Mouse (Mus musculus) limb, embryonic 13.5 days (tissue): ENCODE measurements around the gene Lhpp. TPM values are rescaled to one million over a fixed set of nuclear protein-coding genes. Genes with fewer than 3 reads are reported as not detected.

ENCODE experiments used
- ATAC-seq: fragments of 200-750 bp; cut with Nextera tagmentation; 2 replicates; pipeline ENCODE4 v1.8.0; 2017; ENCODE audit warnings: low read depth, moderate number of reproducible peaks, moderate TSS enrichment; ENCODE audit not compliant: low FRiP score
- H3K27ac ChIP-seq: fragments of 300-500 bp; sonication (generic); 2 replicates; pipeline ENCODE4 v1.5.1; 2015; ENCODE audit warnings: inconsistent platforms, mild to moderate bottlenecking, moderate library complexity
- H3K27me3 ChIP-seq: fragments of 300-500 bp; sonication (generic); 2 replicates; pipeline ENCODE4 v1.6.1; 2015; ENCODE audit warnings: mild to moderate bottlenecking, inconsistent platforms
- H3K36me3 ChIP-seq: fragments of 300-500 bp; sonication (generic); 2 replicates; pipeline ENCODE4 v1.6.1; 2015; ENCODE audit warnings: inconsistent platforms, mild to moderate bottlenecking, moderate library complexity
- H3K4me1 ChIP-seq: fragments of 300-500 bp; sonication (generic); 2 replicates; pipeline ENCODE4 v1.6.1; 2015; ENCODE audit warnings: inconsistent platforms
- H3K4me2 ChIP-seq: fragments of 300-500 bp; sonication (generic); replicated peaks from 2 replicates; pipeline ENCODE4 v1.6.1; 2015; ENCODE audit warnings: inconsistent platforms, mild to moderate bottlenecking, moderate library complexity
- H3K4me3 ChIP-seq: fragments of 300-500 bp; sonication (generic); 2 replicates; pipeline ENCODE4 v1.5.1; 2015; ENCODE audit warnings: moderate library complexity, mild to moderate bottlenecking, inconsistent platforms
- H3K9ac ChIP-seq: fragments of 300-500 bp; sonication (generic); 2 replicates; pipeline ENCODE4 v1.6.1; 2015; ENCODE audit warnings: mild to moderate bottlenecking, inconsistent platforms
- H3K9me3 ChIP-seq: fragments of 300-500 bp; sonication (generic); 2 replicates; pipeline ENCODE4 v1.6.1; 2016; ENCODE audit warnings: inconsistent platforms
- WGBS: fragments of 180-500 bp; shearing (Covaris S2); methylation state at CpG from one replicate; pipeline ENCODE4 v1.1.7; 2015; 5-methylcytosine and 5-hydroxymethylcytosine counted together
- polyA plus RNA-seq: library from polyadenylated mRNA; unstranded; fragments of >200 nt; fragmentation: Nextera tagmentation; extraction: Ambion mirVana; gene quantifications from 2 replicates; pipeline ENCODE4 v1.2.1, GENCODE M21; 2015

Lhpp gene
- polyA plus RNA-seq, 1 experiment from 2014 or later: 22.6 TPM

DNA sequence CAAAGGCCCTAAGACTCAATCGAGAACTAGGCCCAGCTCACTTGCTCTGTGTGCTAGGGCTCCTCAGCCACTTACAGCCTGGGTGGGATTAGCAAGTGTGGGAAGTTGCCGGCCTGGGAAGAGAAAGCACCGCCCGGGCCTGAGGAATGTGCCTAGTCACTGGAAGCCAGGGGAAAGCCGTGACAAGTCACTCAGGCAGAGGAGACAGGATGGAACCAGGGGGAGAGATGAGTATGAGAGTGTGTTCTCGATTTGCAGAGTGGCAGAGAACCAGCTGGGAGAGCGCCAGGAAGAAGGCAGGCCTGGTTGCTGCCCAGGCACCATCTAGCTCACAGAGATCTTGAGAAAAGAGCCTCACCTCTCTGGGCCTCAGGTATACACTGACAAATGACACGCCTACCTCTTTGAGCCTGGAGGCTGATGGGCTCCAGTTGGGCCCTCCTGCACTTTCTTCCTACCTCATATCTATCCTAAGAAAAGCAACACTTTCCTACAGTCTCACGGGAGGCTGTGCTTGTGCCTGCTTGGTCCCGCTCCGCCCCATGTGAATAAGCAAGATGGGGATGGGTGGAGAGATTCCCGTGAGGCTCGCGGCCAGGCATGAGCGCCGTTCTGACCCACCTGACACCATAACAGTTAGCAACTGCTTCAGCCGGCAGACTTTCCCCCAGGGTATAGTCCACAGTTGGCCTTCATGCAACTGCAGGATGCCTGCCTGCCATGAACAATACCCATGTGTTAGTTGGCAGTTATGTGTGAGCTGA, 125.8 kb downstream of the Lhpp start:
- H3K4me2 ChIP-seq: no peak overlapping the region
- no peak overlapping the region for H3K9ac ChIP-seq
- no peak overlapping the region for H3K4me3 ChIP-seq
- H3K4me1 ChIP-seq: peaks cover 31% of the 10 kb centered on the region
- H3K27me3 ChIP-seq: no peaks in the 10 kb centered on the region
- no peaks in the 10 kb centered on the region for H3K9me3 ChIP-seq
- peak; percentile 38; the same call in 1 of the 2 replicates for ATAC-seq
- peak overlapping the region; percentile 7 for H3K27ac ChIP-seq
- 58% methylated on average over 17 of the region's 17 CpGs for WGBS
- peaks cover 25% of the 10 kb centered on the region for H3K36me3 ChIP-seq

DNA sequence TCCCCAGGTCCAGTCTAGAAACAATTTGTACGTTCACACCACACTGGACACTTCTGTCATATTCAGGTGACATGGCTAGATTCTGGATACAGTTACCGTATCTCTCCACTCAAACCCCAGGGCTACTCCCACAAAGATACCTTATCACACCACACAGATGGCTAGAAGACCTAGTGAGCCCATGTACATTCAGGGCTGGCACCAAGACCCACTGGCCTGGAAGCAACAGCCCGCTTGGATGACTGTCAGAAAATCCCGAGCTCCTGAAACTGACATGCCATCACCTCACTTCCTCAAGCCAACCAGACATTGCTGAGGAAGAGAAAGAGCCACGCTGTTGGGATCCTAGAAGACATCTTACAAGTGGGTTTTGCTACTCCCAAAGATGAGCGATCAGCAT, 128.4 kb downstream of the Lhpp start:
- H3K4me3 ChIP-seq: no peak overlapping the region

DNA sequence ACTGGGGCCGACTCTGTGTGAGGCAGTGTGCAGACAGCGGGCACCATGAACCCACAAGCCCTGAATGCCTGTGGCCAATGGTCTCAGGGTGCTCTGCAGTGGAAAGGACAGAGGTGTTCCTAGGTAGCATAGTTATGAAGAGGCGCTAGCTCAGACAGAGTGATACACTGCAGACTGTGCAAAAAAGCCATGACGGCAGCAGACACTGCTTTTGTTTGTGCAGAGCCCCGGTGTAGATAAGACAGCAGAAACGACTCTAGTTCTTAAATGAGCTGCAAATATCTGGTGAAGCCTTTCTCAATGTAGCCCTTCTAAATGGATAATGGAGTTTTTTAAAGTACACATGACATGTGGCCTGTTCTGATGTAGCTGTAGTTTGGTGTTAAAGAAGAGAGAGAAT, 129.4 kb downstream of the Lhpp start:
- Histone ChIP-seq H3K27me3 (no peaks in the 10 kb centered on the region), H3K4me2 (no peak overlapping the region), H3K9me3 (no peaks in the 10 kb centered on the region), H3K9ac (no peak overlapping the region), H3K27ac (no peak overlapping the region), H3K36me3 (peaks cover 21% of the 10 kb centered on the region; the same call in 1 of the 2 replicates), H3K4me3 (no peak overlapping the region), H3K4me1 (peaks cover 32% of the 10 kb centered on the region)
- no peak for ATAC-seq
- 88% methylated on average over 6 of the region's 6 CpGs for WGBS

More for the DNA sequence above, 128.4 kb downstream of the Lhpp start:
- H3K9ac ChIP-seq: no peak overlapping the region
- 94% methylated on average over 6 of the region's 6 CpGs for WGBS
- peaks cover 33% of the 10 kb centered on the region for H3K4me1 ChIP-seq
- no peaks in the 10 kb centered on the region for H3K27me3 ChIP-seq
- H3K9me3 ChIP-seq: no peaks in the 10 kb centered on the region
- ATAC-seq: no peak
- no peak overlapping the region for H3K27ac ChIP-seq
- peaks cover 28% of the 10 kb centered on the region for H3K36me3 ChIP-seq
- H3K4me2 ChIP-seq: no peak overlapping the region

DNA sequence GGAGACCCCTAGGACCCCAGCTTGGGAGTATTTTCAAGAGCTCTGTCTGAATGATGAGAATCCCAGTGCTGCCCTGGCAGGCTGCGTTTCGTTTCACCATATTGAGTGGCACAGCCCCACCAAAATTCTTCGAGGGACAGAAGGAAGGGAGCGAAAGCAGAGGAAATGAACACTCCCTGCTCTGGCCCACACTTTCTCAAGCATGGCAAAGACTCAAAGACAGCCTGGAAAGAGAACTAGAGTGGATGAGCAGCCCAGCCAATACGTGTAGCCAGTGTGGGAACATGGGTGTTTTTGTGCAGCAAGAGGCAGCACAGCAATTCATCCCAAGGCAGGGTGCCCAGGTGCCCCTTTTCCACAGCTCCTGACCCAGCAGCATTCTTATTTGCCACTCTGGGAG, 132.5 kb downstream of the Lhpp start:
- 74% methylated on average over 5 of the region's 5 CpGs for WGBS

DNA sequence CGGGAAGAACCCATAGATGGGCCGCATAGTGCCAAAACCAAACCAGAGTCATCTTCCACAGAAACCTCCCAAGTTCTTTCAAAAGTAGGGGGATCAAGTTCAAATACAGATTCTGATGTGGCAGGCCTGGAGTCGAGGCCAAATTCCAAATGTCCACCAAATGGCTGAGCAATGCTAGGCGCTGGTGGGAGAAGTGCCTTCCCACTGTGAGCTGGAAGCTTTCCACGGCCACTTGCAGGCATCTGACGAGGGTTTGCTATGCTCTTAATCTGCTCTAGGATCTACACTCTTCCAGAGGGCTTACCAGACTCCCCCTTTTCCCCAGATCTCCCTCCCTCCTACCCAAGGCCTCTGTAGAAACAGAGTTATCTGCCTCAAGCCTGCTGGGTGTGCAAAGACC, 136.7 kb downstream of the Lhpp start:
- no peaks in the 10 kb centered on the region for H3K9me3 ChIP-seq
- no peak overlapping the region for H3K4me3 ChIP-seq

More for the DNA sequence above, 132.5 kb downstream of the Lhpp start:
- no peak overlapping the region for H3K9ac ChIP-seq
- no peak overlapping the region for H3K4me3 ChIP-seq
- no peak overlapping the region for H3K4me2 ChIP-seq
- H3K4me1 ChIP-seq: peaks cover 22% of the 10 kb centered on the region
- H3K27ac ChIP-seq: peak overlapping the region; percentile 44; the same call in 1 of the 2 replicates
- no peak for ATAC-seq
- peaks cover 15% of the 10 kb centered on the region for H3K36me3 ChIP-seq
- H3K27me3 ChIP-seq: no peaks in the 10 kb centered on the region
- H3K9me3 ChIP-seq: no peaks in the 10 kb centered on the region

DNA sequence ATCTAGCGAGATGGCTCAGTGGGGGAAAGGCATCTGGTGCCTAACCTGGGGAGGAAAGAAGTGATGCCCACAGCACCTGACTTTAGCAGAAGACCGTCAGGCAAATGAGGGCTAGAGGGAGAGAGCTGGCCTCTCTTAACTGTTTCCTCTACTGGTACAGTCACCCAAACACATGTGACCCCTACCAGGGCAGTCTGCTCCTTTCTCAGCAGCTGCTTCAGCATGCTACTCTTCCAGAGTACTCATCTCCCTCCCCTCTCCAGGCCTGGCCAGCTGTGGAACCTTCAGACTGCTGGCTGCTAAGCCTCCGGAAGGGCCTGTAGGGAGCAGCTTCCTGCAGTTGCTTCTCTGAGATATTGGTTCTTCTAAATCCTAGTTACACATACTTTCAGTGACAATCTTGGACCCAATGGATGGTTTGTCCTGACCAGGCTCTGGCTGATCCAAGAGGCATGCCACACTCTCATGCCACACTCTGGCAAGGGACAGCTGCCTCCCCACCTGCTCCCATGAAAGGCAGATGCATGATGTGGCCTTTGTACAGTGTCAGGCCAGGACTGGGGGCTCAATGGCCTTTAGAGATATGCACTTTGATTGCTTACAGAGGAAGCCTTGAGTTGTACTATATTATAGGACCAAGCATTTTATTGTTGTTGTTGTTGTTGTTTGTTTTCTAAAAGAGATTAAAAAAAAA, 137.8 kb downstream of the Lhpp start:
- H3K4me1 ChIP-seq: peaks cover 21% of the 10 kb centered on the region
- no peak overlapping the region for H3K9ac ChIP-seq
- ATAC-seq: peak; percentile 61
- H3K9me3 ChIP-seq: no peaks in the 10 kb centered on the region
- H3K36me3 ChIP-seq: peaks cover 23% of the 10 kb centered on the region
- no peak overlapping the region for H3K27ac ChIP-seq
- no peak overlapping the region for H3K4me3 ChIP-seq
- H3K4me2 ChIP-seq: no peak overlapping the region
- H3K27me3 ChIP-seq: no peaks in the 10 kb centered on the region
- 78% methylated on average over 3 of the region's 3 CpGs for WGBS

More for the DNA sequence above, 136.7 kb downstream of the Lhpp start:
- 72% methylated on average over 6 of the region's 6 CpGs for WGBS
- Histone ChIP-seq H3K36me3 (peaks cover 22% of the 10 kb centered on the region), H3K4me1 (peaks cover 26% of the 10 kb centered on the region), H3K27ac (no peak overlapping the region; the same call in 1 of the 2 replicates), H3K27me3 (no peaks in the 10 kb centered on the region), H3K9ac (no peak overlapping the region), H3K4me2 (no peak overlapping the region)
- no peak for ATAC-seq

DNA sequence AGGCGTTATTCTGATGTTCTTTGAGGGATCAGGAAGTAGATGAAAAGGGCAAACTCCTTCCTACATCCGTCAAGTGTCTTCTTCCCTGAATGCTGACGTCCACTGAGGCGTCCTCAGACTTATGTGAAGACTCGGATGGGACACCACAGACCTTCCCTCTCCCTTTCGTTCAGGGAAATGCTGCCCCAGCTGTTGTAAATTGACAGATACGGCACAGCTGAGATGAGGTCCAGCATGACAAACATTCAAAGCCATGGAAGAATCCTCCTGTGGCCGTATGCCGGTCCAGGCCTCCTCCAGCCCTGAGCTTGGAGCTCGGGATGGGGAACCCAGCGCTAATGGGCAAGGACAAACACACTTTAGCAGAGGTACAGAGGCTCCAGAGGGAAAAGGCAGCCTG, 139.1 kb downstream of the Lhpp start:
- Histone ChIP-seq H3K27me3 (no peaks in the 10 kb centered on the region), H3K4me1 (peaks cover 32% of the 10 kb centered on the region), H3K4me3 (no peak overlapping the region), H3K4me2 (no peak overlapping the region), H3K9me3 (no peaks in the 10 kb centered on the region), H3K9ac (no peak overlapping the region), H3K36me3 (peaks cover 25% of the 10 kb centered on the region), H3K27ac (no peak overlapping the region)
- ATAC-seq: no peak
- 92% methylated on average over 11 of the region's 11 CpGs for WGBS

DNA sequence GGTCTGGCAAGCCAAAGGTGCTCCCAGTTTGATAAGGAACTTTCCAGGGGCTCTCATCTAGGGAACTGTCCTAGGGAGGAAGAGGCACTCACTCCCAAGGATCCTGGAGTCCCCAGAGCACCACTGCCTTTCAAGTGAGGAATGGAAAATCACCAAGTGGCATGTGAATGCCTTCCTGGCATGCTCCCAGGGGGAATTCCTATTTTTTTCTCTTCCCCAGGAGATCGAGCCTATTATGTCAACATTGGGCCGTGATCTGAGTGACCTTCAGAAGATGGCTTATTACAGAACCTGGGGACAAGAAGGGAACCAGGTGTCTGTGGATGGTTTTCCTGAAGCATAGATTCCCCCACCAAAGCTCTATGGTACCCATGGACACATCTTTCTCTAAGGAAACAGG, 141.3 kb downstream of the Lhpp start:
- Histone ChIP-seq H3K9ac (no peak overlapping the region), H3K4me2 (no peak overlapping the region), H3K27ac (no peak overlapping the region), H3K4me3 (no peak overlapping the region), H3K4me1 (peaks cover 53% of the 10 kb centered on the region), H3K36me3 (peaks cover 33% of the 10 kb centered on the region), H3K9me3 (no peaks in the 10 kb centered on the region), H3K27me3 (no peaks in the 10 kb centered on the region)
- ATAC-seq: no peak
- 78% methylated on average over 2 of the region's 2 CpGs for WGBS

DNA sequence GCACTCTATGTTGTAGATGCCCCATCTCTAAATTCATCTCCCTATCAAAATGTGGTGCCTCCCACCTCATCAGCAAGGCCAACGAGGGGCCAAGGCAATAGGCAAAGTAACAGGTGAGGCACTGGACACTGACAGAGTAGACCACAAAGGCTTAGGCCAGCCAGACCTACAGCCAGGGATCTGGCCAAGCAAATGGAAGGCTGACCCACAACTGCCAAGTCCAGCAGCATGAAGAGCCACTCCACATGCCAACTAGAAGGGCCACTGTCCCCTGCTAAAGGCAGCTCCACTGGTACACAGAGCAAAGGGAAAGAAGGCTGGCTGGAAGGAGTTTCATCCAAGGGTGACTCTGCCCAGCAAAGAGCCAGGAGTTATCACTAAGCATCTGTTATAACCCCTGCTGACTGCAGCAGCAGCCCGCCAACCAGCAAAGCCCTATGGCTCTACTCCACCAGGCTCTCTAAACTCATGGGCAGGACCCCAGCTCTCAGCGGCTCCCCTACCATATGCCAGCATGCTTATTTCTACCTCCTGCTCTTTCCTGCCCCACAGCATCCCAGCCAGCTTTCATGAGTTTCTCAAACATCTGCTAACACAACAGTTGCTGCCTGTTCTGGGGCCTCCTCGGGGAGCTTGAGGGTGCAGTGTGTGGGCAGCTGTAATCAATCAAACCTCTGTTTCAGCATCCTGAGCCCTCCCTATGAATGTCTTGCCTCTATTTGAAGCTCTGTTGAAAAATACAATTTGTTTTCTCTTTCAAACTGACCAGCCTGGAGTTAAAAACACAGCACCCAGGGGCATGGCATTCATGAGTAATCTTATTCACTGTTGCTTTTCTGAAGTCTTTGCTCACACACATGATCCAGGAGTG, 143.3 kb downstream of the Lhpp start:
- H3K4me2 ChIP-seq: peak overlapping the region; percentile 12; the same call in 1 of the 2 replicates
- no peak overlapping the region for H3K4me3 ChIP-seq
- H3K27ac ChIP-seq: peak overlapping the region; percentile 88
- WGBS: 33% methylated on average over 4 of the region's 4 CpGs
- H3K36me3 ChIP-seq: peaks cover 45% of the 10 kb centered on the region
- no peak overlapping the region for H3K9ac ChIP-seq
- peaks cover 53% of the 10 kb centered on the region for H3K4me1 ChIP-seq
- peak; percentile 76 for ATAC-seq
- H3K9me3 ChIP-seq: no peaks in the 10 kb centered on the region
- H3K27me3 ChIP-seq: no peaks in the 10 kb centered on the region

DNA sequence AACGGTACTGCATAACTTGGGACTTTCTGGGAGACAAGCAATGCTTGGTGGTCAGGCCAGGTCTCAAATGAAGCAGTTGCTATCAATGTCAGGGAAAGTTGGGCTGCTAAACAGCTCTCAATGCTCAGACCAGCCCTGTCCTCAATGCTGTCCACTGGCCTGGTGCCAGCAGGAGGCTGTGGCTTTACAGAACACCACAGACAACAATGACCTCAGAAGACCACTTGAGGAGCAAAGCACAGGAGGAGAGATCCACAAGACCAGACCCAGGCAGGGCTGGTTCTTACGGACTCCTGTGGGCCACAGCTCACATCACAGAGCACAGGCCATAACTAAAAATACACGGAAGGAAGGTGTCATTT, 143.9 kb downstream of the Lhpp start:
- no peak overlapping the region for H3K4me3 ChIP-seq
- ATAC-seq: peak; percentile 6; the same call in 1 of the 2 replicates
- no peaks in the 10 kb centered on the region for H3K27me3 ChIP-seq
- peak overlapping the region; percentile 88 for H3K27ac ChIP-seq
- peaks cover 53% of the 10 kb centered on the region for H3K4me1 ChIP-seq
- H3K36me3 ChIP-seq: peaks cover 47% of the 10 kb centered on the region
- H3K9me3 ChIP-seq: no peaks in the 10 kb centered on the region
- 0 out of 2 replicates have a peak overlapping the region, but pooled peaks have one; percentile 13 for H3K9ac ChIP-seq
- 40% methylated on average over 3 of the region's 3 CpGs for WGBS
- H3K4me2 ChIP-seq: no peak overlapping the region; the same call in 1 of the 2 replicates
